Mouse (Mus musculus) gastrocnemius, postnatal 36 days (tissue): Measurements from ENCODE around the gene Rad51d. TPM values are rescaled to one million over a fixed set of nuclear protein-coding genes. Genes with fewer than 3 reads are reported as not detected.
"Not testable (repeated sequence)": the region's sequence is repeated elsewhere in the genome, so short reads cannot be mapped to it uniquely, and the experiment has no call there.

ENCODE experiments used
- DNase-seq, 2 experiments: peaks; one replicate each; pipeline ENCODE4 v3.0.0; 2022
- intact Hi-C: fragments of 180-260 bp; cut with DNase I; formaldehyde crosslinking; loops from one replicate; pipeline ENCODE4 v1.15.1; 2025
- total RNA-seq, 2 experiments: library from RNA; stranded (reverse); gene quantifications; 2 replicates each; pipeline ENCODE4 v1.2.3; 2021

Gene Rad51d
- total RNA-seq, 2 experiments from 2014 or later = 2.9 to 4.0 TPM

GRCm38 (mm10) chr11:82832402-82832801, 58.0 kb downstream of the Rad51d start:
- DNase-seq = not testable (repeated sequence)

DNA sequence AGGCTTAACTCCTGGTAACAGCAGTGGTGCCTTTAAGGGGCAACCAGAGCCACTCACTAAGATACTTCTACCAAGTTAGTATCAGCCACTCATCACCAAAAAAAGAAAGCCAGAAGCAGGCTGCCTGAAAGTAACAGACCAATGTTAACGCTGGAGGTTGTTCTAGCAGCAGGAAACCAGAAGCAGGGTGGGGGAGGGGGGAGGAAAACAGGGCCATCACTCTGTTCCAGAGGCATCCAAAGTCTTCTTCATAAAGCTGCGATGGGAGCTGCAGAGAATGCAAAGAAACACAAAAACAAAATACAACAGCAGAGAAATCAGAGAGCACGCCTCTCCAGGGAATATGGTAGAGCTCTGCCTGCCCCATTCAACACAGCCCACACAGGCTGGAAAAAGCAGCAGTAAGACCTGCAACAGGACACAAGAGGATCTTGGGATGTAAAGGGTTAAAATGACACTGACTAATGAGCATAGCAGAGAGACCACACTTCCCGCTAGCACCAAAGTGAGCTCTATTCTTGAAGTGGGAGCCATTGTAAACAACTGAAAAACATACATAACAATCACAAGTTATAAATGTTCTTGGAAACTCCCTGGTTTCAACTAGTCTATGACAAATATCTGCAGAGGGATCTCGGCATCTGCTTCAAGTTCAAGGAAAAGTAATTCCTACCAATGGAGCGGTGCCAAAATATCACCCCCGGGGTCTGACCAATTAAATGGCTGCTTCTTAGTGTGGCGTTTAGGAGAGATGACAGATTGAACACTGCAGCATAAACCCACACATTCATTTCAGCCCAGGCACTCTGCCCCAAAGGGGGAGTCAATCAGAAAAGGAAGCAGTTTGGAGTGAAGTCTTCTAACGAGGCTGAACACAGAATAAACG, 59.2 kb downstream of the Rad51d start:
- no peak for DNase-seq
- intact Hi-C loops = no loop called here

More at GRCm38 (mm10) chr11:82832402-82832801, 58.0 kb downstream of the Rad51d start:
- intact Hi-C loops = not testable (repeated sequence)

- DNase-seq = no peak
- intact Hi-C loops = no loop called here
Observed at GRCm38 (mm10) chr11:82826818-82827217, 63.6 kb downstream of the Rad51d start.

Other genes with a start within 250 kb of the Rad51d start
- under 1 TPM in 1 of 2 experiments, not detected in 1; 0.12 TPM for gene Cct6b, start 126.3 kb downstream of the Rad51d start, total RNA-seq
- 10 to 100 TPM; 12.3 to 17.9 TPM for gene Zfp830, start 126.3 kb downstream of the Rad51d start, total RNA-seq
- 10 to 100 TPM; 17.4 to 19.5 TPM for gene Lig3, start 109.5 kb downstream of the Rad51d start, total RNA-seq
- 1 to 10 TPM; 5.6 to 9.7 TPM for gene Rffl, start 19.4 kb downstream of the Rad51d start, total RNA-seq
- gene Fndc8, start 1.5 kb upstream of the Rad51d start, total RNA-seq = not detected
- gene Nle1, start 17.8 kb upstream of the Rad51d start, total RNA-seq = 10 to 100 TPM in 1 of 2 experiments, 1 to 10 TPM in 1; 9.1 to 10.5 TPM
- 100 to 1,000 TPM; 158 to 168 TPM for gene Unc45b, start 19.9 kb upstream of the Rad51d start, total RNA-seq
- gene Slfn5, start 60.7 kb upstream of the Rad51d start, total RNA-seq = 10 to 100 TPM; 20.4 to 20.5 TPM
- under 1 TPM; 0.33 to 0.42 TPM for gene Slfn9, start 101.2 kb upstream of the Rad51d start, total RNA-seq
- under 1 TPM; 0.17 to 0.18 TPM for gene Slfn8, start 130.2 kb upstream of the Rad51d start, total RNA-seq
- 1 to 10 TPM in 1 of 2 experiments, under 1 TPM in 1; 0.56 to 1.1 TPM for gene Slfn2, start 174.5 kb upstream of the Rad51d start, total RNA-seq
- under 1 TPM in 1 of 2 experiments, not detected in 1; 0.17 TPM for gene Slfn1, start 226.2 kb upstream of the Rad51d start, total RNA-seq